Mouse (Mus musculus): ENCODE results near the gene Clns1a. TPM values are rescaled to one million over a fixed set of nuclear protein-coding genes. Genes with fewer than 3 reads are reported as not detected.

Clns1a gene
- polyA plus RNA-seq, 1 experiment from 2014 or later, result 80.5 TPM

GRCm38 (mm10) chr7:97767841-97768240, 71.4 kb downstream of the Clns1a start:
- Histone ChIP-seq H3K27ac (no peak overlapping the region), H3K9ac (no peak overlapping the region), H3K4me2 (no peak overlapping the region), H3K36me3 (no peaks in the 10 kb centered on the region), H3K27me3 (no peaks in the 10 kb centered on the region), H3K4me1 (replicated peaks) (no peaks in the 10 kb centered on the region), H3K4me3 (no peak overlapping the region), H3K9me3 (replicated peaks) (no peaks in the 10 kb centered on the region)
- ATAC-seq (replicated peaks; ENCODE audit: insufficient number of reproducible peaks, insufficient read depth, low FRiP score, low read depth), result no peak
- 66% methylated on average over 8 of the region's 8 CpGs for WGBS

GRCm38 (mm10) chr7:97769020-97769419, 72.6 kb downstream of the Clns1a start:
- H3K27me3 ChIP-seq, result no peaks in the 10 kb centered on the region
- no peaks in the 10 kb centered on the region for H3K4me1 ChIP-seq (replicated peaks)
- no peak overlapping the region for H3K4me3 ChIP-seq
- WGBS, result 74% methylated on average over 4 of the region's 4 CpGs
- no peak overlapping the region for H3K9ac ChIP-seq
- no peaks in the 10 kb centered on the region for H3K36me3 ChIP-seq
- ATAC-seq (replicated peaks; ENCODE audit: insufficient number of reproducible peaks, insufficient read depth, low FRiP score, low read depth), result no peak
- no peak overlapping the region for H3K27ac ChIP-seq
- H3K9me3 ChIP-seq (replicated peaks), result no peaks in the 10 kb centered on the region
- H3K4me2 ChIP-seq, result no peak overlapping the region

Other genes starting within 250 kb of the Clns1a start
- 0.83 and 1.8 TPM in 2 replicates for gene Kctd14, start 245.3 kb upstream of the Clns1a start, polyA plus RNA-seq (2015; fragmentation: Nextera tagmentation; extraction: Ambion mirVana)
- gene Ints4, start 215.7 kb upstream of the Clns1a start, polyA plus RNA-seq (2015; fragmentation: Nextera tagmentation; extraction: Ambion mirVana), result 27.5 and 33.9 TPM in 2 replicates
- gene Aamdc, start 117.1 kb upstream of the Clns1a start, polyA plus RNA-seq (2015; fragmentation: Nextera tagmentation; extraction: Ambion mirVana), result 47.4 and 53.6 TPM in 2 replicates
- 14.4 and 15.1 TPM in 2 replicates for gene Rsf1, start 116.7 kb upstream of the Clns1a start, polyA plus RNA-seq (2015; fragmentation: Nextera tagmentation; extraction: Ambion mirVana)
- gene Aqp11, start 41.7 kb downstream of the Clns1a start, polyA plus RNA-seq (2015; fragmentation: Nextera tagmentation; extraction: Ambion mirVana), result 3.0 and 11.9 TPM in 2 replicates
- gene Pak1, start 91.9 kb downstream of the Clns1a start, polyA plus RNA-seq (2015; fragmentation: Nextera tagmentation; extraction: Ambion mirVana), result 2.7 and 5.6 TPM in 2 replicates
- gene Gdpd4, start 223.3 kb downstream of the Clns1a start, polyA plus RNA-seq (2015; fragmentation: Nextera tagmentation; extraction: Ambion mirVana), result not detected in 2 replicates

Measured in heart, embryonic 15.5 days (tissue).